Mouse (Mus musculus) lung, embryonic 14.5 days (tissue): Measurements from ENCODE around the gene Raver1. TPM values are rescaled to one million over a fixed set of nuclear protein-coding genes. Genes with fewer than 3 reads are reported as not detected.

ENCODE experiments used
- ATAC-seq: fragments of 200-750 bp; cut with Nextera tagmentation; 2 replicates; pipeline ENCODE4 v1.8.0; 2017; ENCODE audit warnings: mild to moderate bottlenecking, moderate TSS enrichment, moderate library complexity; ENCODE audit not compliant: insufficient read depth
- DNase-seq: peaks from one replicate; pipeline ENCODE4 v3.0.0-alpha.2; 2015
- H3K27ac ChIP-seq: fragments of 300-500 bp; sonication (generic); 2 replicates; pipeline ENCODE4 v1.5.1; 2014; ENCODE audit warnings: low read depth, mild to moderate bottlenecking, moderate library complexity
- H3K27me3 ChIP-seq: fragments of 300-500 bp; sonication (generic); 2 replicates; pipeline ENCODE4 v1.6.1; 2014; ENCODE audit warnings: low read length, control low read depth; ENCODE audit not compliant: insufficient read depth
- H3K36me3 ChIP-seq: fragments of 300-500 bp; sonication (generic); 2 replicates; pipeline ENCODE4 v1.6.1; 2014; ENCODE audit warnings: control low read depth; ENCODE audit not compliant: insufficient read depth
- H3K4me1 ChIP-seq: fragments of 300-500 bp; sonication (generic); 2 replicates; pipeline ENCODE4 v1.6.1; 2014; ENCODE audit warnings: antibody characterized with exemption, control low read depth; ENCODE audit not compliant: insufficient read depth
- H3K4me2 ChIP-seq: fragments of 300-500 bp; sonication (generic); 2 replicates; pipeline ENCODE4 v1.6.1; 2014; ENCODE audit warnings: mild to moderate bottlenecking
- H3K4me3 ChIP-seq: fragments of 300-500 bp; sonication (generic); 2 replicates; pipeline ENCODE4 v1.5.1; 2014; ENCODE audit warnings: low read depth, low read length
- H3K9ac ChIP-seq: fragments of 300-500 bp; sonication (generic); 2 replicates; pipeline ENCODE4 v1.6.1; 2014
- H3K9me3 ChIP-seq: fragments of 300-500 bp; sonication (generic); 2 replicates; pipeline ENCODE4 v1.6.1; 2016; ENCODE audit warnings: low read depth, low read length, control low read depth
- CTCF ChIP-seq: IDR thresholded peaks from 2 replicates; pipeline ENCODE4 v1.5.1; 2016; ENCODE audit warnings: antibody characterized with exemption, low read depth
- WGBS: fragments of 180-500 bp; shearing (Covaris S2); extraction: QIAGEN DNeasy Blood & Tissue Kit; methylation state at CpG from one replicate; pipeline ENCODE4 v1.1.7; 2014; 5-methylcytosine and 5-hydroxymethylcytosine counted together
- polyA plus RNA-seq: library from polyadenylated mRNA; unstranded; fragments of >200 nt; fragmentation: Nextera tagmentation; extraction: Ambion mirVana; gene quantifications from 2 replicates; pipeline ENCODE4 v1.2.1, GENCODE M21; 2014

Raver1 gene
- polyA plus RNA-seq, 1 experiment from 2014 or later, result 113 TPM

- Histone ChIP-seq H3K9me3 (no peaks in the 10 kb centered on the region), H3K4me1 (peaks cover 24% of the 10 kb centered on the region; the same call in 1 of the 2 replicates)
- ATAC-seq, result no peak
These were observed 59.9 kb downstream of the Raver1 start, which contains the start of gene Icam5 for GRCm38 (mm10) chr9:21031896-21032351. Gene Icam5 (plus strand): TSS chr9:21032073.

GRCm38 (mm10) chr9:21031251-21031895, 60.4 kb downstream of the Raver1 start:
- Histone ChIP-seq H3K27ac (no peak overlapping the region), H3K9me3 (no peaks in the 10 kb centered on the region), H3K4me3 (peak overlapping the region; percentile 52), H3K4me2 (peak overlapping the region; percentile 95), H3K36me3 (peaks cover 9% of the 10 kb centered on the region; the same call in 1 of the 2 replicates), H3K27me3 (peaks cover 58% of the 10 kb centered on the region), H3K9ac (peak overlapping the region; percentile 42), H3K4me1 (peaks cover 26% of the 10 kb centered on the region; the same call in 1 of the 2 replicates)
- WGBS, result under 1% methylated on average over 36 of the region's 36 CpGs
- ATAC-seq (peak; percentile 29), DNase-seq (peak; percentile 77)
- no peak for TF ChIP-seq CTCF

More at GRCm38 (mm10) chr9:21031896-21032351, 59.9 kb downstream of the Raver1 start, which contains the start of gene Icam5:
- H3K27me3 ChIP-seq, result peaks cover 64% of the 10 kb centered on the region
- peak within 1 kb of the TSS; percentile 52 for H3K4me3 ChIP-seq
- TF ChIP-seq CTCF, result no peak
- under 1% methylated on average over 35 of the region's 35 CpGs for WGBS
- peaks cover 9% of the 10 kb centered on the region; the same call in 1 of the 2 replicates for H3K36me3 ChIP-seq
- DNase-seq, result no peak
- peak within 1 kb of the TSS; percentile 51 for H3K9ac ChIP-seq
- H3K27ac ChIP-seq, result no peak within 1 kb of the TSS
- H3K4me2 ChIP-seq, result peak within 1 kb of the TSS; percentile 95

GRCm38 (mm10) chr9:21030781-21031250, 61.0 kb downstream of the Raver1 start:
- no peak overlapping the region for H3K27ac ChIP-seq
- peaks cover 26% of the 10 kb centered on the region; the same call in 1 of the 2 replicates for H3K4me1 ChIP-seq
- ATAC-seq (peak; percentile 62), DNase-seq (peak; percentile 94)
- H3K9me3 ChIP-seq, result no peaks in the 10 kb centered on the region
- H3K27me3 ChIP-seq, result peaks cover 52% of the 10 kb centered on the region
- under 1% methylated on average over 13 of the region's 13 CpGs for WGBS
- H3K36me3 ChIP-seq, result peaks cover 9% of the 10 kb centered on the region; the same call in 1 of the 2 replicates
- TF ChIP-seq CTCF, result peak; percentile 74
- peak overlapping the region; percentile 52 for H3K4me3 ChIP-seq
- peak overlapping the region; percentile 95 for H3K4me2 ChIP-seq
- H3K9ac ChIP-seq, result no peak overlapping the region

GRCm38 (mm10) chr9:21030055-21030600, 61.7 kb downstream of the Raver1 start:
- no peak for ATAC-seq
- Histone ChIP-seq H3K9me3 (no peaks in the 10 kb centered on the region), H3K27ac (peak overlapping the region; percentile 31; the same call in 1 of the 2 replicates), H3K9ac (peak overlapping the region; percentile 47; the same call in 1 of the 2 replicates), H3K4me3 (peak overlapping the region; percentile 52), H3K27me3 (peaks cover 46% of the 10 kb centered on the region), H3K4me1 (peaks cover 26% of the 10 kb centered on the region; the same call in 1 of the 2 replicates), H3K36me3 (peaks cover 9% of the 10 kb centered on the region; the same call in 1 of the 2 replicates), H3K4me2 (peak overlapping the region; percentile 95)
- no peak for DNase-seq
- 20% methylated on average over 22 of the region's 22 CpGs for WGBS
- TF ChIP-seq CTCF, result no peak

GRCm38 (mm10) chr9:21029291-21030054, 62.3 kb downstream of the Raver1 start, which contains the start of gene Icam4:
Gene Icam4 (plus strand): TSS chr9:21029373.
- H3K27me3 ChIP-seq, result peaks cover 39% of the 10 kb centered on the region
- peak within 1 kb of the TSS; percentile 58; the same call in 1 of the 2 replicates for H3K27ac ChIP-seq

GRCm38 (mm10) chr9:21028560-21029110, 63.2 kb downstream of the Raver1 start:
- 65% methylated on average over 6 of the region's 6 CpGs for WGBS
- no peak overlapping the region for H3K4me3 ChIP-seq
- no peak for ATAC-seq
- H3K9me3 ChIP-seq, result no peaks in the 10 kb centered on the region
- peaks cover 31% of the 10 kb centered on the region for H3K27me3 ChIP-seq
- peak overlapping the region; percentile 95 for H3K4me2 ChIP-seq
- peaks cover 9% of the 10 kb centered on the region; the same call in 1 of the 2 replicates for H3K36me3 ChIP-seq
- H3K27ac ChIP-seq, result peak overlapping the region; percentile 58; the same call in 1 of the 2 replicates
- no peak overlapping the region; the same call in 1 of the 2 replicates for H3K9ac ChIP-seq
- no peak for TF ChIP-seq CTCF
- DNase-seq, result no peak
- H3K4me1 ChIP-seq, result peaks cover 26% of the 10 kb centered on the region; the same call in 1 of the 2 replicates

More at GRCm38 (mm10) chr9:21029291-21030054, 62.3 kb downstream of the Raver1 start, which contains the start of gene Icam4:
- peak; percentile 92 for TF ChIP-seq CTCF
- peaks cover 26% of the 10 kb centered on the region; the same call in 1 of the 2 replicates for H3K4me1 ChIP-seq
- H3K36me3 ChIP-seq, result peaks cover 9% of the 10 kb centered on the region; the same call in 1 of the 2 replicates
- peak within 1 kb of the TSS; percentile 95 for H3K4me2 ChIP-seq
- H3K9ac ChIP-seq, result peak within 1 kb of the TSS; percentile 47
- peak; percentile 89 for DNase-seq
- H3K9me3 ChIP-seq, result no peaks in the 10 kb centered on the region
- peak; percentile 16; the same call in 1 of the 2 replicates for ATAC-seq
- 2% methylated on average over 37 of the region's 37 CpGs for WGBS
- peak within 1 kb of the TSS; percentile 52 for H3K4me3 ChIP-seq
